ENCODE assay signal across 27 mouse cellular contexts in the genomic region with DNA sequence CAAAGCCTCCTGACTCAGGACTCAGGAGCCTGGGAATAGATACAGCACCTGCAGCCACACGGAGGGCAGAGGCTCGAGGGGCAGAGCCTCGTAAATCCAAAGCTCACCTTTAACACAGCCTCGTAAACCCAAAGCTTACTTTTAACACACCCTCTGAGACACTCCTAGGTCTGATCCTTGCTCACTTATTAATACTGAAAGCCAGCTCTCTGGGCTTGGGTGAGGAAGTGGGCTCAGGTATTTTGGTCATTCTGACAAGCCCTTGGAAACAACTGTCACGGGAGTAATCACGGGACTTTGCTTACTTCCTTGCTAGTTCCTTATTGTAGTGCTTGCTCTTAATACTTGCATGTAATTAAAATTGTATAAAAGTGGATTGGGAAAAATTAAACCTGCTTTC. TPM values are rescaled to one million over a fixed set of nuclear protein-coding genes. Genes with fewer than 3 reads are reported as not detected.
DNase-seq lines count a peak whose midpoint lies in the region; ATAC-seq and TF ChIP-seq lines count a peak whose summit lies in the region.
"Had no signal": no experiment of that assay in that cellular context is flagged by ENCODE, and none has a peak within 500 bp of the region (broad histone marks: within the 10 kb centered on the region; RNA-seq: fewer than 3 reads in every experiment).

No protein-coding gene starts in this region.

- no peaks in the 10 kb centered on the region for H3K9me3 ChIP-seq in CH12.LX (replicated peaks; ENCODE audit: low read length)
- no peaks in the 10 kb centered on the region for H3K9me3 ChIP-seq in intestine, postnatal 0 days (ENCODE audit: control insufficient read depth)
- H3K9me3 ChIP-seq: forebrain, embryonic 10.5 days; heart, embryonic 10.5 days had no signal

- TF ChIP-seq RAD21 in CH12.LX (IDR thresholded peaks at IDR 0.05; ENCODE audit: low read depth, low read length): no peak

- no peaks in the 10 kb centered on the region for H3K27me3 ChIP-seq in CH12.LX (replicated peaks)
- H3K27me3 ChIP-seq in intestine, postnatal 0 days (replicated peaks; ENCODE audit: control insufficient read depth, insufficient read depth, low read length): no peaks in the 10 kb centered on the region
- H3K27me3 ChIP-seq: hindbrain, embryonic 13.5 days had no signal

- no peak for TF ChIP-seq CTCF in CH12.LX (conservative IDR thresholded peaks at IDR 0.05 in 1 of 2, IDR thresholded peaks at IDR 0.05 in 1 of 2; ENCODE audit: low read depth in 2 of 2, low read length in 2 of 2)
- TF ChIP-seq CTCF in bone marrow macrophage, adult 2 months (IDR thresholded peaks at IDR 0.05; ENCODE audit: low read depth, low read length): no peak
- no peak for TF ChIP-seq CTCF in intestine, postnatal 0 days (IDR thresholded peaks at IDR 0.05; ENCODE audit: low read depth)

- peak; percentile 68; the same call in 1 of the 2 replicates for ATAC-seq in intestine, postnatal 0 days
- ATAC-seq: activated CD4-positive, CD25-positive, alpha-beta regulatory T cell, adult 4 months; CD4-positive, CD25-positive, alpha-beta regulatory T cell, adult 4 months; forebrain, embryonic 14.5 days; forebrain, postnatal 0 days; hindbrain, embryonic 16.5 days had no signal

- H3K9ac ChIP-seq in CH12.LX (ENCODE audit: insufficient read depth, low read depth): no peak overlapping the region
- no peak overlapping the region for H3K9ac ChIP-seq in intestine, postnatal 0 days (ENCODE audit: low read depth, low read length)
- H3K9ac ChIP-seq: forebrain, postnatal 0 days; hindbrain, embryonic 13.5 days had no signal

- H3K79me2 ChIP-seq in CH12.LX (replicated peaks; ENCODE audit: control insufficient read depth, extremely low read depth, insufficient read depth, poor library complexity, severe bottlenecking): no peaks in the 10 kb centered on the region

- DNase-seq in CH12.LX (ENCODE audit: extremely low read depth): peak; percentile 57
- DNase-seq in frontal cortex, postnatal 10 days (ENCODE audit: low spot score in 2 of 2): no peak
- no peak for DNase-seq in lung, adult 18-20 months
- DNase-seq in heart, postnatal 25 days (ENCODE audit: low spot score): no peak
- DNase-seq: adrenal gland, adult 8-10 months; adrenal gland, postnatal 25 days; cerebellum, adult 18-20 months; cerebellum, adult 9-10 months; cerebellum, postnatal 14 days; forebrain, postnatal 0 days; gastrocnemius, postnatal 25 days; heart, adult 2 months; heart, postnatal 36 days had no signal

- H3K4me3 ChIP-seq in CH12.LX (replicated peaks in 1 of 3; ENCODE audit: low read depth in 2 of 3, low read length in 2 of 3, poor library complexity in 1 of 3): no peak overlapping the region
- no peak overlapping the region for H3K4me3 ChIP-seq in bone marrow macrophage, adult 2 months (ENCODE audit: insufficient read depth, low read length)
- H3K4me3 ChIP-seq in intestine, postnatal 0 days (ENCODE audit: low read depth, low read length): no peak overlapping the region
- H3K4me3 ChIP-seq: forebrain, embryonic 10.5 days; heart, adult 2 months; heart, embryonic 10.5 days; hindbrain, embryonic 10.5 days; hindbrain, embryonic 13.5 days had no signal

- H3K27ac ChIP-seq in CH12.LX (ENCODE audit: insufficient read depth, low read depth): no peak overlapping the region
- H3K27ac ChIP-seq in bone marrow macrophage, adult 2 months (ENCODE audit: insufficient read depth, low read depth, low read length): peak overlapping the region; percentile 41
- no peak overlapping the region for H3K27ac ChIP-seq in intestine, postnatal 0 days (ENCODE audit: low read depth, low read length)
- H3K27ac ChIP-seq: forebrain, embryonic 10.5 days; heart, adult 2 months; heart, embryonic 10.5 days; hindbrain, embryonic 10.5 days; hindbrain, embryonic 13.5 days had no signal

- no peak for TF ChIP-seq EP300 in CH12.LX (IDR thresholded peaks at IDR 0.05; ENCODE audit: low read length)

- no peak overlapping the region for H3K4me2 ChIP-seq in CH12.LX (ENCODE audit: insufficient read depth, low read depth, poor library complexity, severe bottlenecking)
- no peak overlapping the region for H3K4me2 ChIP-seq in intestine, postnatal 0 days (replicated peaks; ENCODE audit: low read depth)
- H3K4me2 ChIP-seq: hindbrain, embryonic 13.5 days had no signal

- in situ Hi-C loops in CH12.LX (cut with MboI; ENCODE audit: low pct_ligation_motif_present, low pct_unique_long_range_greater_than_20kb, low sequenced_read_pairs): no loop called here

- no peaks in the 10 kb centered on the region for H3K36me3 ChIP-seq in CH12.LX (replicated peaks in 1 of 2; ENCODE audit: control insufficient read depth in 1 of 2, insufficient read depth in 1 of 2, low read length in 1 of 2)
- H3K36me3 ChIP-seq in intestine, postnatal 0 days (ENCODE audit: control insufficient read depth, insufficient read depth): no peaks in the 10 kb centered on the region
- H3K36me3 ChIP-seq: forebrain, embryonic 10.5 days; heart, embryonic 10.5 days; hindbrain, embryonic 10.5 days; hindbrain, embryonic 13.5 days had no signal

- intact Hi-C loops in heart, postnatal 25 days (cut with DNase I): no loop called here

- dilution Hi-C loops in CH12.LX (cut with MboI; ENCODE audit: extremely low pct_ligation_motif_present, extremely low pct_unique_long_range_greater_than_20kb, low sequenced_read_pairs): no loop called here

- 25% methylated on average over 6 of the region's 6 CpGs for WGBS in intestine, postnatal 0 days

- no peak for TF ChIP-seq POLR2A in CH12.LX (IDR thresholded peaks at IDR 0.05; ENCODE audit: low read depth, low read length)
- no peak for TF ChIP-seq POLR2A in bone marrow macrophage, adult 2 months (IDR thresholded peaks at IDR 0.05; ENCODE audit: borderline replicate concordance, low read depth, low read length)

- peaks cover 12 to 44% of the 10 kb centered on the region in 2 experiments for H3K4me1 ChIP-seq in CH12.LX (ENCODE audit: control insufficient read depth in 1 of 2, insufficient read depth in 2 of 2)
- peaks cover 13% of the 10 kb centered on the region for H3K4me1 ChIP-seq in bone marrow macrophage, adult 2 months (ENCODE audit: control insufficient read depth, insufficient read depth, low read length)
- H3K4me1 ChIP-seq in intestine, postnatal 0 days (replicated peaks; ENCODE audit: control insufficient read depth, insufficient read depth, low read length): no peaks in the 10 kb centered on the region
- H3K4me1 ChIP-seq: forebrain, embryonic 10.5 days; heart, embryonic 10.5 days; hindbrain, embryonic 10.5 days; hindbrain, embryonic 13.5 days had no signal

TF ChIP-seq in CH12.LX, 34 proteins besides CTCF, POLR2A, EP300 and RAD21:
- no peak for TF ChIP-seq PAX5 (IDR thresholded peaks at IDR 0.05; ENCODE audit: low read length)
- TF ChIP-seq BHLHE40 (IDR thresholded peaks at IDR 0.05; ENCODE audit: low read depth, low read length): peak; percentile 91

RNA-seq across cellular contexts. Expression of gene Iqch, which starts 13.1 kb away (rescaled TPM):
- total RNA-seq in CH12.LX (2012; rRNA removed): 0.04 TPM in 2 replicates
- 0.08 and 0.15 TPM in 2 replicates for total RNA-seq in CH12.LX (2014; rRNA removed)
- polyA plus RNA-seq in CH12.LX (2012; ENCODE audit: insufficient read length, low read depth): 0.18 and 0.21 TPM in 2 replicates
- polyA plus RNA-seq in bone marrow macrophage, adult 2 months (2012; ENCODE audit: insufficient read depth, insufficient read length, missing spikeins): not detected in 2 replicates
- 0.04 TPM in 1 of 2 replicates, not detected in the other for polyA plus RNA-seq in intestine, postnatal 0 days (2015; fragmentation: Nextera tagmentation; extraction: Ambion mirVana)
- total RNA-seq in heart, postnatal 25 days (2021): not detected
- total RNA-seq: gastrocnemius, adult 8-10 months; gastrocnemius, postnatal 25 days; heart, adult 2 months; heart, postnatal 36 days had no signal
- polyA plus RNA-seq: activated CD4-positive, CD25-positive, alpha-beta regulatory T cell, adult 4 months; C2C12; embryonic facial prominence, embryonic 11.5 days; heart, embryonic 10.5 days; heart, embryonic 14.5 days had no signal

RNA-seq across cellular contexts. Expression of gene Aagab, which starts 13.3 kb away (rescaled TPM):
- total RNA-seq in CH12.LX (2012; rRNA removed) (14.3 and 14.5 TPM in 2 replicates), CH12.LX (2014; rRNA removed) (14.3 and 14.5 TPM in 2 replicates)
- 27.8 and 36.6 TPM in 2 replicates for polyA plus RNA-seq in CH12.LX (2012; ENCODE audit: insufficient read length, low read depth)
- 46.2 and 46.5 TPM in 2 replicates for polyA plus RNA-seq in bone marrow macrophage, adult 2 months (2012; ENCODE audit: insufficient read depth, insufficient read length, missing spikeins)
- 26.1 and 26.5 TPM in 2 replicates for polyA plus RNA-seq in intestine, postnatal 0 days (2015; fragmentation: Nextera tagmentation; extraction: Ambion mirVana)
- total RNA-seq in heart, postnatal 25 days (2021): 10 to 100 TPM; 17.9 to 22.0 TPM
